Mouse (Mus musculus) testis, adult 2 months (tissue): ENCODE measurements around the gene Pip4k2a.

Experiments
- CTCF ChIP-seq: fragments of 200-500 bp; IDR thresholded peaks from 2 replicates; pipeline ENCODE4 v1.5.1; 2012; ENCODE audit warnings: low read depth, mild to moderate bottlenecking, inconsistent platforms, low read length, moderate library complexity; ENCODE audit not compliant: control insufficient read depth, insufficient read depth, insufficient replicate concordance
- POLR2A ChIP-seq: fragments of 200-500 bp; IDR thresholded peaks from 2 replicates; pipeline ENCODE4 v1.6.1; 2012; ENCODE audit warnings: low read depth, mild to moderate bottlenecking, inconsistent platforms, low read length, moderate library complexity; ENCODE audit not compliant: control insufficient read depth

GRCm38 (mm10) chr2:18947669-18948459, 50.1 kb downstream of the Pip4k2a start:
- TF ChIP-seq POLR2A (no peak), CTCF (no peak)
